Mouse (Mus musculus): Measurements from ENCODE around the gene Nme3.
"Not testable (repeated sequence)": the region's sequence is repeated elsewhere in the genome, so short reads cannot be mapped to it uniquely, and the experiment has no call there.

Nme3 gene

GRCm38 (mm10) chr17:24902124-24902523 is 5.8 kb downstream of the Nme3 start:
- DNase-seq, result no peak

- DNase-seq, result peak; percentile 29
Observed at GRCm38 (mm10) chr17:24902671-24903474, 6.6 kb downstream of the Nme3 start.

GRCm38 (mm10) chr17:24903767-24904166 is 7.5 kb downstream of the Nme3 start:
- no peak for DNase-seq

- DNase-seq, result no peak
Observed at GRCm38 (mm10) chr17:24907591-24907990, 11.3 kb downstream of the Nme3 start.

GRCm38 (mm10) chr17:24913984-24914383 is 17.7 kb downstream of the Nme3 start:
- no peak for DNase-seq

- no peak for DNase-seq
Observed at GRCm38 (mm10) chr17:24923246-24923645, 26.9 kb downstream of the Nme3 start.

GRCm38 (mm10) chr17:24929506-24929905 is 33.2 kb downstream of the Nme3 start:
- no peak for DNase-seq

GRCm38 (mm10) chr17:24932431-24932830 is 36.1 kb downstream of the Nme3 start:
- DNase-seq, result no peak

GRCm38 (mm10) chr17:24933163-24933562 is 36.9 kb downstream of the Nme3 start:
- DNase-seq, result no peak

GRCm38 (mm10) chr17:24934926-24935325 is 38.6 kb downstream of the Nme3 start:
- DNase-seq, result no peak

- DNase-seq, result no peak
Observed at GRCm38 (mm10) chr17:24935666-24936065, 39.4 kb downstream of the Nme3 start.

- peak; percentile 94 for DNase-seq
Observed at GRCm38 (mm10) chr17:24936259-24937237, 40.2 kb downstream of the Nme3 start, which contains the start of gene Mapk8ip3. TSS of gene Mapk8ip3 (minus strand) at chr17:24936977.

- DNase-seq, result no peak
Observed at GRCm38 (mm10) chr17:24937266-24937665, 41.0 kb downstream of the Nme3 start.

- peak; percentile 20 for DNase-seq
Observed at GRCm38 (mm10) chr17:24942453-24942852, 46.2 kb downstream of the Nme3 start.

- DNase-seq, result no peak
Observed at GRCm38 (mm10) chr17:24943036-24943435, 46.7 kb downstream of the Nme3 start.

- DNase-seq, result not testable (repeated sequence)
Observed at GRCm38 (mm10) chr17:24943589-24943988, 47.3 kb downstream of the Nme3 start.

Data from cerebellum, adult 11-12 months (tissue).